Mouse (Mus musculus) CH12.LX (cell line): ENCODE results near the gene Map2k5. TPM values are rescaled to one million over a fixed set of nuclear protein-coding genes. Genes with fewer than 3 reads are reported as not detected.

Experiments
- DNase-seq: peaks from one replicate; pipeline ENCODE4 v3.0.0-alpha.2; 2013; ENCODE audit errors: extremely low read depth
- H3K27ac ChIP-seq: 2 replicates; pipeline ENCODE4 v1.5.1; 2012; ENCODE audit warnings: low read depth, mild to moderate bottlenecking, control low read depth, moderate library complexity; ENCODE audit not compliant: insufficient read depth
- H3K27me3 ChIP-seq: replicated peaks from 2 replicates; pipeline ENCODE3; 2012; ENCODE audit warnings: inconsistent platforms
- H3K36me3 ChIP-seq, 2 experiments: replicated peaks in 1 of 2; 2 replicates each; pipeline versions ENCODE3 to v1.6.1; 2012; ENCODE audit warnings: inconsistent platforms in 1 of 2, low read length in 1 of 2, mild to moderate bottlenecking in 1 of 2, mixed read lengths in 1 of 2, moderate library complexity in 1 of 2; ENCODE audit not compliant: control insufficient read depth in 1 of 2, insufficient read depth in 1 of 2
- H3K4me1 ChIP-seq, 2 experiments: 2 replicates each; pipeline ENCODE4 v1.6.1; 2012; ENCODE audit warnings: inconsistent platforms in 1 of 2, moderate library complexity in 1 of 2; ENCODE audit not compliant: insufficient read depth in 2 of 2, control insufficient read depth in 1 of 2
- H3K4me2 ChIP-seq: 2 replicates; pipeline ENCODE4 v1.6.1; 2012; ENCODE audit warnings: low read depth, mild to moderate bottlenecking, control low read depth; ENCODE audit not compliant: poor library complexity, insufficient read depth, severe bottlenecking
- H3K4me3 ChIP-seq, 3 experiments: fragments of 150-350 bp in 1 of 3; sonication (generic) in 1 of 3; replicated peaks in 1 of 3; 2 replicates each; pipeline versions ENCODE3 to v1.5.1; 2011 to 2012; ENCODE audit warnings: low read depth in 2 of 3, low read length in 2 of 3, mild to moderate bottlenecking in 2 of 3, moderate library complexity in 2 of 3, control low read depth in 1 of 3, improper control_type of control experiment in 1 of 3, inconsistent platforms in 1 of 3, mixed read lengths in 1 of 3; ENCODE audit not compliant: poor library complexity in 1 of 3
- H3K79me2 ChIP-seq: replicated peaks from 2 replicates; pipeline ENCODE4 v1.6.1; 2012; ENCODE audit warnings: mild to moderate bottlenecking, moderate library complexity; ENCODE audit not compliant: control insufficient read depth, poor library complexity, insufficient read depth, severe bottlenecking; ENCODE audit errors: extremely low read depth
- H3K9ac ChIP-seq: 2 replicates; pipeline ENCODE4 v1.6.1; 2012; ENCODE audit warnings: low read depth, mild to moderate bottlenecking, control low read depth, moderate library complexity; ENCODE audit not compliant: insufficient read depth
- H3K9me3 ChIP-seq: replicated peaks from 2 replicates; pipeline ENCODE3; 2012; ENCODE audit warnings: low read length, inconsistent platforms, mixed read lengths
- CHD1 ChIP-seq: IDR thresholded peaks from 2 replicates; pipeline ENCODE4 v1.6.1; 2012; ENCODE audit warnings: low read depth, low read length, improper control_type of control experiment, inconsistent platforms
- CHD2 ChIP-seq: IDR thresholded peaks from 2 replicates; pipeline ENCODE4 v1.6.1; 2011; ENCODE audit warnings: low read length, improper control_type of control experiment
- CTCF ChIP-seq, 2 experiments: IDR thresholded peaks in 1 of 2; conservative IDR thresholded peaks in 1 of 2; 2 replicates each; pipeline ENCODE4 v1.5.1; 2011 to 2012; ENCODE audit warnings: low read depth in 2 of 2, low read length in 2 of 2, improper control_type of control experiment in 1 of 2, inconsistent platforms in 1 of 2, mild to moderate bottlenecking in 1 of 2, moderate library complexity in 1 of 2
- E2F4 ChIP-seq: IDR thresholded peaks from 2 replicates; pipeline ENCODE4 v1.6.1; 2011; ENCODE audit warnings: low read depth, low read length, improper control_type of control experiment; ENCODE audit not compliant: insufficient replicate concordance
- EP300 ChIP-seq: IDR thresholded peaks from 2 replicates; pipeline ENCODE4 v1.6.1; 2011; ENCODE audit warnings: low read length, improper control_type of control experiment
- ETS1 ChIP-seq: conservative IDR thresholded peaks from 2 replicates; pipeline ENCODE4 v1.6.1; 2012; ENCODE audit warnings: low read depth, mild to moderate bottlenecking, inconsistent platforms, low read length, improper control_type of control experiment, moderate library complexity
- GABPA ChIP-seq: IDR thresholded peaks from 2 replicates; pipeline ENCODE4 v1.6.1; 2012; ENCODE audit warnings: low read depth, low read length, improper control_type of control experiment, inconsistent platforms; ENCODE audit not compliant: insufficient replicate concordance
- IRF4 ChIP-seq: IDR thresholded peaks from 2 replicates; pipeline ENCODE4 v1.6.1; 2014; ENCODE audit warnings: low read depth, mild to moderate bottlenecking, inconsistent platforms, low read length, improper control_type of control experiment
- JUND ChIP-seq: conservative IDR thresholded peaks from 2 replicates; pipeline ENCODE4 v1.6.1; 2011; ENCODE audit warnings: low read depth, low read length, improper control_type of control experiment
- MAX ChIP-seq: IDR thresholded peaks from 2 replicates; pipeline ENCODE4 v1.6.1; 2011; ENCODE audit warnings: low read length, improper control_type of control experiment
- MXI1 ChIP-seq: IDR thresholded peaks from 2 replicates; pipeline ENCODE4 v1.6.1; 2011; ENCODE audit warnings: mild to moderate bottlenecking, low read depth, low read length, improper control_type of control experiment
- MYC ChIP-seq: IDR thresholded peaks from 2 replicates; pipeline ENCODE4 v1.6.1; 2011; ENCODE audit warnings: low read depth, mild to moderate bottlenecking, improper control_type of control experiment, low read length
- NELFE ChIP-seq: IDR thresholded peaks from 2 replicates; pipeline ENCODE4 v1.6.1; 2011; ENCODE audit warnings: low read depth, low read length, improper control_type of control experiment
- NRF1 ChIP-seq: IDR thresholded peaks from 2 replicates; pipeline ENCODE4 v1.6.1; 2014; ENCODE audit warnings: low read depth, mild to moderate bottlenecking, inconsistent platforms, low read length, improper control_type of control experiment, moderate library complexity
- POLR2A ChIP-seq: IDR thresholded peaks from 2 replicates; pipeline ENCODE4 v1.6.1; 2011; ENCODE audit warnings: low read depth, mild to moderate bottlenecking, improper control_type of control experiment, low read length
- POLR2AphosphoS2 ChIP-seq: IDR thresholded peaks from 2 replicates; pipeline ENCODE4 v1.6.1; 2011; ENCODE audit warnings: low read depth, low read length, improper control_type of control experiment
- RAD21 ChIP-seq: IDR thresholded peaks from 2 replicates; pipeline ENCODE4 v1.6.1; 2011; ENCODE audit warnings: low read depth, mild to moderate bottlenecking, low read length, improper control_type of control experiment, moderate library complexity
- RCOR1 ChIP-seq: conservative IDR thresholded peaks from 2 replicates; pipeline ENCODE4 v1.6.1; 2012; ENCODE audit warnings: low read depth, mild to moderate bottlenecking, inconsistent platforms, low read length, improper control_type of control experiment
- TBP ChIP-seq: conservative IDR thresholded peaks from 2 replicates; pipeline ENCODE4 v1.6.1; 2011; ENCODE audit warnings: low read depth, low read length, improper control_type of control experiment
- TCF12 ChIP-seq: IDR thresholded peaks from 2 replicates; pipeline ENCODE4 v1.6.1; 2014; ENCODE audit warnings: low read depth, mild to moderate bottlenecking, inconsistent platforms, low read length, improper control_type of control experiment
- USF1 ChIP-seq: IDR thresholded peaks from 2 replicates; pipeline ENCODE4 v1.6.1; 2014; ENCODE audit warnings: low read depth, mild to moderate bottlenecking, inconsistent platforms, low read length, improper control_type of control experiment
- USF2 ChIP-seq: conservative IDR thresholded peaks from 2 replicates; pipeline ENCODE4 v1.6.1; 2011; ENCODE audit warnings: low read depth, low read length, improper control_type of control experiment
- ZNF384 ChIP-seq: IDR thresholded peaks from 2 replicates; pipeline ENCODE4 v1.6.1; 2012; ENCODE audit warnings: low read depth, low read length, improper control_type of control experiment, inconsistent platforms
- dilution Hi-C: fragments of 300-500 bp; cut with MboI; formaldehyde crosslinking; loops from 2 replicates; pipeline ENCODE4 v1.14.3; 2020; ENCODE audit warnings: low sequenced_read_pairs; ENCODE audit not compliant: extremely low pct_unique_long_range_greater_than_20kb, extremely low pct_ligation_motif_present
- in situ Hi-C: fragments of 300-500 bp; cut with MboI; formaldehyde crosslinking; loops from 3 replicates; pipeline ENCODE4 v1.14.3; 2019; ENCODE audit warnings: low sequenced_read_pairs, low pct_ligation_motif_present, low pct_unique_long_range_greater_than_20kb, mixed read lengths
- polyA plus RNA-seq: library from polyadenylated mRNA; unstranded; fragments of >175 nt; gene quantifications from 2 replicates; pipeline ENCODE4 v1.2.1, GENCODE M21; 2012; ENCODE audit warnings: low read depth; ENCODE audit not compliant: insufficient read length
- total RNA-seq, 2 experiments: library from RNA; depleted of rRNA; stranded (reverse); fragments of 300-350 nt in 1 of 2; fragments of >200 nt in 1 of 2; gene quantifications; 2 replicates each; pipeline ENCODE4 v1.2.3; 2012 to 2014

Gene Map2k5
- total and polyA plus RNA-seq, 3 experiments: 10.8 to 22.6 (median 11.2) TPM

GRCm38 (mm10) chr9:63187310-63187709, 190.4 kb downstream of the Map2k5 start:
- H3K9me3 ChIP-seq: no peaks in the 10 kb centered on the region
- TF ChIP-seq USF1: no peak
- TF ChIP-seq GABPA: no peak
- no peak for TF ChIP-seq ETS1
- no peak for TF ChIP-seq USF2
- TF ChIP-seq RAD21: no peak
- no peak for TF ChIP-seq CHD2
- TF ChIP-seq POLR2AphosphoS2: no peak
- peaks cover 0 to 45% of the 10 kb centered on the region in 2 experiments for H3K36me3 ChIP-seq
- no peak overlapping the region for H3K27ac ChIP-seq
- no peak overlapping the region for H3K9ac ChIP-seq
- no peaks in the 10 kb centered on the region for H3K79me2 ChIP-seq
- no peak overlapping the region for H3K4me3 ChIP-seq
- H3K27me3 ChIP-seq: no peaks in the 10 kb centered on the region
- peaks cover 0 to under 1% of the 10 kb centered on the region in 2 experiments; a peak in 1 of 4 replicates for H3K4me1 ChIP-seq
- DNase-seq: no peak
- in situ Hi-C loops (no loop called here), dilution Hi-C loops (no loop called here)
- no peak overlapping the region for H3K4me2 ChIP-seq

DNA sequence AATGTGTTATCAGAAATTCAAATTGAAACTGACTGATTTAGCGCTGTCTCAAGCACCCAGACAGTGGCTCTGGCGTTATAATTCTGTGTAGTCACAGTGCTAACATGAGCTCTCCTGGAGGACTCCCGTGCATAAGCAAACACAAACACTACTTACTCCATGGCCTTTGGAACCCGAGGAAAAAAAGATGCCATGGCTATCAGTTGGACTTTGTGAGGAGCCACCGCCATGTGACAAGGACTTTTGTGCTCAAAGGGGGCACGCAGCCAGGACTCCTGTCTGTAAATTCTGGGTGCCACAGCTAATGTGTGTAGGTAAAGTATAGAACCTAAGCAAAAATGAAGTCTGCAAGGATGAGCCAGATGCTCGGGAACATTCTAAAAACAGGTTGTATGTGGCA, 192.5 kb downstream of the Map2k5 start:
- Histone ChIP-seq H3K9ac (no peak overlapping the region), H3K79me2 (no peaks in the 10 kb centered on the region), H3K4me3 (no peak overlapping the region), H3K27me3 (no peaks in the 10 kb centered on the region), H3K4me1 (no peaks in the 10 kb centered on the region), H3K9me3 (no peaks in the 10 kb centered on the region), H3K36me3 (peaks cover 0 to 47% of the 10 kb centered on the region in 2 experiments), H3K27ac (no peak overlapping the region), H3K4me2 (no peak overlapping the region)
- dilution Hi-C loops: no loop called here
- no peak for DNase-seq
- in situ Hi-C loops: no loop called here
- no peak for TF ChIP-seq EP300
- TF ChIP-seq MYC: no peak
- TF ChIP-seq JUND: no peak
- no peak for TF ChIP-seq MAX
- TF ChIP-seq TCF12: no peak
- TF ChIP-seq ZNF384: no peak
- no peak for TF ChIP-seq CTCF (conservative IDR thresholded peaks at IDR 0.05 in 1 of 2, IDR thresholded peaks at IDR 0.05 in 1 of 2; ENCODE audit: low read depth in 2 of 2, low read length in 2 of 2)
- TF ChIP-seq TBP: no peak
- no peak for TF ChIP-seq CHD1
- TF ChIP-seq GABPA: no peak
- no peak for TF ChIP-seq NELFE
- TF ChIP-seq POLR2AphosphoS2: no peak
- no peak for TF ChIP-seq E2F4
- TF ChIP-seq RAD21: no peak
- no peak for TF ChIP-seq POLR2A
- TF ChIP-seq NRF1: no peak
- TF ChIP-seq MXI1: no peak
- no peak for TF ChIP-seq IRF4
- no peak for TF ChIP-seq RCOR1
- no peak for TF ChIP-seq CHD2
